Mouse (Mus musculus): ENCODE data around the gene Hivep3. TPM values are rescaled to one million over a fixed set of nuclear protein-coding genes. Genes with fewer than 3 reads are reported as not detected.

Gene Hivep3
- total and polyA plus RNA-seq, 3 experiments, result 14.4 to 32.3 (median 21.2) TPM

DNA sequence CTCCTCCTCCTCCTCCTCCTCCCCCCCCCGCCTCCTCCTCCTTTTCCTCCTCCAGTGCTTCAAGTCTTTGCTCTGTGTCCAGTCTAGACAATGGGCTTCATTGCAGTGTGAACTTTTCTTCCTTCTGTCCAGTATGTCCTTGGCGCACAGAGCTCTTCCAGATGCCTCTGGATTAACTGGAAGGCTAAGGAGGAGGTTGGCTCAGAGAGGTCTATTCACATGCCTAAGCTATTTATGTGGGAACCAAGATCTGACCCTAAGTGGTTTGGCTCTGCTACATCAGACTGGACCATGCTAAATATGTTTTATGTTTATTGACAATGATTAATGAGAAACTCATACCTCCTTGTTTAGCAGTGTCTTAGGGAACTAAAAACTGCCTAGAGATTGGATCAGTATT lies 53.1 kb downstream of the Hivep3 start:
- H3K27me3 ChIP-seq (replicated peaks), result no peaks in the 10 kb centered on the region
- H3K79me2 ChIP-seq (replicated peaks; ENCODE audit: control insufficient read depth, extremely low read depth, insufficient read depth, poor library complexity, severe bottlenecking), result no peaks in the 10 kb centered on the region
- peaks cover 0 to 3% of the 10 kb centered on the region in 2 experiments for H3K36me3 ChIP-seq (replicated peaks in 1 of 2; ENCODE audit: control insufficient read depth in 1 of 2, insufficient read depth in 1 of 2, low read length in 1 of 2)
- dilution Hi-C loops (cut with MboI; ENCODE audit: extremely low pct_ligation_motif_present, extremely low pct_unique_long_range_greater_than_20kb, low sequenced_read_pairs), result no loop called here
- DNase-seq (ENCODE audit: extremely low read depth), result no peak
- H3K9me3 ChIP-seq (replicated peaks; ENCODE audit: low read length), result peaks cover 2% of the 10 kb centered on the region
- H3K4me1 ChIP-seq (ENCODE audit: control insufficient read depth in 1 of 2, insufficient read depth in 2 of 2), result peaks cover 33 to 63% of the 10 kb centered on the region in 2 experiments
- H3K4me2 ChIP-seq (ENCODE audit: insufficient read depth, low read depth, poor library complexity, severe bottlenecking), result no peak overlapping the region
- in situ Hi-C loops (cut with MboI; ENCODE audit: low pct_ligation_motif_present, low pct_unique_long_range_greater_than_20kb, low sequenced_read_pairs), result no loop called here
- no peak overlapping the region for H3K4me3 ChIP-seq (replicated peaks in 1 of 3; ENCODE audit: low read depth in 2 of 3, low read length in 2 of 3, poor library complexity in 1 of 3)
- TF ChIP-seq UBTF (IDR thresholded peaks at IDR 0.05; ENCODE audit: low read depth, low read length) (no peak), CHD2 (IDR thresholded peaks at IDR 0.05; ENCODE audit: low read length) (0 out of 2 replicates have a peak, but pooled peaks have one; percentile 17)
- no peak overlapping the region for H3K9ac ChIP-seq (ENCODE audit: insufficient read depth, low read depth)
- no peak overlapping the region for H3K27ac ChIP-seq (ENCODE audit: insufficient read depth, low read depth)

DNA sequence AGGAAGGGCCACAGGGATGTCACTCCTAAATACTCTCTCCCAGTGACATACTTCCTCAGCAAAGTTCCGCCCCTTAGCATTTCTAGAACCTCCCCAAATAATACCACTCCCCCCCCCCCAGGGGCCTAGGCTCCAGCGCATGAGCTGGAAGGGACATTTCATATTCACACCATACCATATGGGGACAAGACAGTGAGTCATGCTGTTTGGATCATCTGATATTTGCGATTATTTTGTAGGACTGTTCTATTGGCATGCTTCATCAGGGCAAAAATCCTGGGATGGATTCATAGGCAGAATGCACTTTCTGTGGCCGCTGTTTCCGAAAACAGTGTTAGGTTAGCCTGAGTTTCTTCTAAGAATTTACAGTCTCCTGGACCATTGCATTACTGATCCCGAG lies 55.2 kb downstream of the Hivep3 start:
- no peaks in the 10 kb centered on the region for H3K27me3 ChIP-seq (replicated peaks)
- H3K27ac ChIP-seq (ENCODE audit: insufficient read depth, low read depth), result no peak overlapping the region
- peaks cover 29 to 46% of the 10 kb centered on the region in 2 experiments for H3K4me1 ChIP-seq (ENCODE audit: control insufficient read depth in 1 of 2, insufficient read depth in 2 of 2)
- H3K9ac ChIP-seq (ENCODE audit: insufficient read depth, low read depth), result no peak overlapping the region
- peaks cover 0 to 3% of the 10 kb centered on the region in 2 experiments for H3K36me3 ChIP-seq (replicated peaks in 1 of 2; ENCODE audit: control insufficient read depth in 1 of 2, insufficient read depth in 1 of 2, low read length in 1 of 2)
- no peak overlapping the region for H3K4me3 ChIP-seq (replicated peaks in 1 of 3; ENCODE audit: low read depth in 2 of 3, low read length in 2 of 3, poor library complexity in 1 of 3)
- TF ChIP-seq MAZ (IDR thresholded peaks at IDR 0.05; ENCODE audit: low read depth, low read length) (no peak), USF1 (IDR thresholded peaks at IDR 0.05; ENCODE audit: low read depth, low read length) (no peak), GABPA (IDR thresholded peaks at IDR 0.05; ENCODE audit: insufficient replicate concordance, low read depth, low read length) (no peak), ZMIZ1 (IDR thresholded peaks at IDR 0.05; ENCODE audit: low read depth, low read length) (no peak)
- no peak for DNase-seq (ENCODE audit: extremely low read depth)
- no peaks in the 10 kb centered on the region for H3K79me2 ChIP-seq (replicated peaks; ENCODE audit: control insufficient read depth, extremely low read depth, insufficient read depth, poor library complexity, severe bottlenecking)
- H3K9me3 ChIP-seq (replicated peaks; ENCODE audit: low read length), result peaks cover 2% of the 10 kb centered on the region
- in situ Hi-C loops (cut with MboI; ENCODE audit: low pct_ligation_motif_present, low pct_unique_long_range_greater_than_20kb, low sequenced_read_pairs), result no loop called here
- no peak overlapping the region for H3K4me2 ChIP-seq (ENCODE audit: insufficient read depth, low read depth, poor library complexity, severe bottlenecking)
- dilution Hi-C loops (cut with MboI; ENCODE audit: extremely low pct_ligation_motif_present, extremely low pct_unique_long_range_greater_than_20kb, low sequenced_read_pairs), result no loop called here

GRCm38 (mm10) chr4:119789495-119790148 lies 56.0 kb downstream of the Hivep3 start:
- DNase-seq (ENCODE audit: extremely low read depth), result no peak
- Histone ChIP-seq H3K27me3 (replicated peaks) (no peaks in the 10 kb centered on the region), H3K4me3 (replicated peaks in 1 of 3; ENCODE audit: low read depth in 2 of 3, low read length in 2 of 3, poor library complexity in 1 of 3) (no peak overlapping the region), H3K27ac (ENCODE audit: insufficient read depth, low read depth) (no peak overlapping the region), H3K4me2 (ENCODE audit: insufficient read depth, low read depth, poor library complexity, severe bottlenecking) (no peak overlapping the region), H3K9me3 (replicated peaks; ENCODE audit: low read length) (peaks cover 2% of the 10 kb centered on the region), H3K4me1 (ENCODE audit: control insufficient read depth in 1 of 2, insufficient read depth in 2 of 2) (peaks cover 20 to 37% of the 10 kb centered on the region in 2 experiments), H3K36me3 (replicated peaks in 1 of 2; ENCODE audit: control insufficient read depth in 1 of 2, insufficient read depth in 1 of 2, low read length in 1 of 2) (peaks cover 0 to 5% of the 10 kb centered on the region in 2 experiments), H3K9ac (ENCODE audit: insufficient read depth, low read depth) (no peak overlapping the region), H3K79me2 (replicated peaks; ENCODE audit: control insufficient read depth, extremely low read depth, insufficient read depth, poor library complexity, severe bottlenecking) (no peaks in the 10 kb centered on the region)
- in situ Hi-C loops (cut with MboI; ENCODE audit: low pct_ligation_motif_present, low pct_unique_long_range_greater_than_20kb, low sequenced_read_pairs) (no loop called here), dilution Hi-C loops (cut with MboI; ENCODE audit: extremely low pct_ligation_motif_present, extremely low pct_unique_long_range_greater_than_20kb, low sequenced_read_pairs) (no loop called here)
- TF ChIP-seq E2F4 (IDR thresholded peaks at IDR 0.05; ENCODE audit: insufficient replicate concordance, low read depth, low read length), result no peak
- no peak for TF ChIP-seq RAD21 (IDR thresholded peaks at IDR 0.05; ENCODE audit: low read depth, low read length)
- TF ChIP-seq PAX5 (IDR thresholded peaks at IDR 0.05; ENCODE audit: low read length), result no peak
- TF ChIP-seq SIN3A (IDR thresholded peaks at IDR 0.05; ENCODE audit: low read length), result no peak
